Mouse (Mus musculus): ENCODE measurements around the gene Prdm2. TPM values are rescaled to one million over a fixed set of nuclear protein-coding genes. Genes with fewer than 3 reads are reported as not detected.

Prdm2 gene
- polyA plus RNA-seq (2015; fragmentation: Nextera tagmentation; extraction: Ambion mirVana): 2.8 and 3.4 TPM in 2 replicates

GRCm38 (mm10) chr4:143212341-143213174, at the start of gene Prdm2:
TSS of gene Prdm2 (minus strand) at chr4:143212995.
- peak within 1 kb of the TSS; percentile 91 for H3K4me2 ChIP-seq
- no peaks in the 10 kb centered on the region for H3K36me3 ChIP-seq (replicated peaks)
- H3K9me3 ChIP-seq (replicated peaks): no peaks in the 10 kb centered on the region
- peak within 1 kb of the TSS; percentile 85 for H3K9ac ChIP-seq
- peaks cover 19% of the 10 kb centered on the region for H3K4me1 ChIP-seq (replicated peaks)
- H3K27me3 ChIP-seq: no peaks in the 10 kb centered on the region
- 1% methylated on average over 82 of the region's 96 CpGs for WGBS (ENCODE audit: insufficient replicate concordance)
- peak within 1 kb of the TSS; percentile 83 for H3K27ac ChIP-seq (replicated peaks)
- peak within 1 kb of the TSS; percentile 84 for H3K4me3 ChIP-seq (replicated peaks)
- peak; percentile 66 for ATAC-seq (ENCODE audit: insufficient read depth)

- Histone ChIP-seq H3K4me1 (replicated peaks) (peaks cover 11% of the 10 kb centered on the region), H3K9ac (no peak overlapping the region), H3K4me3 (replicated peaks) (no peak overlapping the region), H3K27ac (replicated peaks) (no peak overlapping the region), H3K36me3 (replicated peaks) (no peaks in the 10 kb centered on the region), H3K4me2 (no peak overlapping the region), H3K9me3 (replicated peaks) (no peaks in the 10 kb centered on the region), H3K27me3 (no peaks in the 10 kb centered on the region)
- WGBS (ENCODE audit: insufficient replicate concordance): 24% methylated on average over 8 of the region's 8 CpGs
- no peak for ATAC-seq (ENCODE audit: insufficient read depth)
Observed at GRCm38 (mm10) chr4:143259718-143260349, 47.0 kb upstream of the Prdm2 start.

GRCm38 (mm10) chr4:143258517-143258916, 45.7 kb upstream of the Prdm2 start:
- WGBS (ENCODE audit: insufficient replicate concordance): 31% methylated on average over 19 of the region's 19 CpGs
- H3K27ac ChIP-seq (replicated peaks): no peak overlapping the region
- no peaks in the 10 kb centered on the region for H3K9me3 ChIP-seq (replicated peaks)
- H3K9ac ChIP-seq: no peak overlapping the region
- no peak for ATAC-seq (ENCODE audit: insufficient read depth)
- no peaks in the 10 kb centered on the region for H3K27me3 ChIP-seq
- no peaks in the 10 kb centered on the region for H3K36me3 ChIP-seq (replicated peaks)
- H3K4me1 ChIP-seq (replicated peaks): peaks cover 11% of the 10 kb centered on the region
- H3K4me2 ChIP-seq: peak overlapping the region; percentile 51
- H3K4me3 ChIP-seq (replicated peaks): peak overlapping the region; percentile 27; the same call in 1 of the 2 replicates

- Histone ChIP-seq H3K36me3 (replicated peaks) (no peaks in the 10 kb centered on the region), H3K27ac (replicated peaks) (no peak overlapping the region), H3K4me2 (0 out of 2 replicates have a peak overlapping the region, but pooled peaks have one; percentile 51), H3K27me3 (no peaks in the 10 kb centered on the region), H3K9me3 (replicated peaks) (no peaks in the 10 kb centered on the region), H3K4me3 (replicated peaks) (no peak overlapping the region), H3K4me1 (replicated peaks) (peaks cover 11% of the 10 kb centered on the region), H3K9ac (no peak overlapping the region)
- WGBS (ENCODE audit: insufficient replicate concordance): 25% methylated on average over 6 of the region's 6 CpGs
- no peak for ATAC-seq (ENCODE audit: insufficient read depth)
Observed at GRCm38 (mm10) chr4:143257971-143258370, 45.2 kb upstream of the Prdm2 start.

GRCm38 (mm10) chr4:143255541-143255940, 42.7 kb upstream of the Prdm2 start:
- no peaks in the 10 kb centered on the region for H3K36me3 ChIP-seq (replicated peaks)

GRCm38 (mm10) chr4:143253356-143253755, 40.6 kb upstream of the Prdm2 start:
- 35% methylated on average over 1 of the region's 1 CpGs for WGBS (ENCODE audit: insufficient replicate concordance)
- no peaks in the 10 kb centered on the region for H3K4me1 ChIP-seq (replicated peaks)
- no peak overlapping the region for H3K4me3 ChIP-seq (replicated peaks)
- no peaks in the 10 kb centered on the region for H3K9me3 ChIP-seq (replicated peaks)
- no peaks in the 10 kb centered on the region for H3K36me3 ChIP-seq (replicated peaks)
- H3K27ac ChIP-seq (replicated peaks): no peak overlapping the region
- H3K9ac ChIP-seq: no peak overlapping the region
- no peaks in the 10 kb centered on the region for H3K27me3 ChIP-seq
- H3K4me2 ChIP-seq: no peak overlapping the region
- no peak for ATAC-seq (ENCODE audit: insufficient read depth)

More at GRCm38 (mm10) chr4:143255541-143255940, 42.7 kb upstream of the Prdm2 start:
- no peak overlapping the region for H3K9ac ChIP-seq
- H3K4me3 ChIP-seq (replicated peaks): no peak overlapping the region
- no peak overlapping the region for H3K27ac ChIP-seq (replicated peaks)
- WGBS (ENCODE audit: insufficient replicate concordance): 68% methylated on average over 8 of the region's 8 CpGs
- no peaks in the 10 kb centered on the region for H3K27me3 ChIP-seq
- H3K9me3 ChIP-seq (replicated peaks): no peaks in the 10 kb centered on the region
- peaks cover 6% of the 10 kb centered on the region for H3K4me1 ChIP-seq (replicated peaks)
- H3K4me2 ChIP-seq: no peak overlapping the region
- ATAC-seq (ENCODE audit: insufficient read depth): no peak

- Histone ChIP-seq H3K9ac (no peak overlapping the region), H3K27ac (replicated peaks) (no peak overlapping the region), H3K9me3 (replicated peaks) (no peaks in the 10 kb centered on the region), H3K4me1 (replicated peaks) (no peaks in the 10 kb centered on the region), H3K4me3 (replicated peaks) (no peak overlapping the region), H3K4me2 (no peak overlapping the region), H3K27me3 (no peaks in the 10 kb centered on the region), H3K36me3 (replicated peaks) (no peaks in the 10 kb centered on the region)
- ATAC-seq (ENCODE audit: insufficient read depth): no peak
- WGBS (ENCODE audit: insufficient replicate concordance): 64% methylated on average over 5 of the region's 5 CpGs
Observed at GRCm38 (mm10) chr4:143248050-143248449, 35.3 kb upstream of the Prdm2 start.

GRCm38 (mm10) chr4:143241294-143241693, 28.5 kb upstream of the Prdm2 start:
- H3K9ac ChIP-seq: no peak overlapping the region
- ATAC-seq (ENCODE audit: insufficient read depth): no peak
- H3K4me3 ChIP-seq (replicated peaks): no peak overlapping the region
- no peak overlapping the region for H3K4me2 ChIP-seq
- H3K9me3 ChIP-seq (replicated peaks): no peaks in the 10 kb centered on the region
- no peaks in the 10 kb centered on the region for H3K36me3 ChIP-seq (replicated peaks)
- no peak overlapping the region for H3K27ac ChIP-seq (replicated peaks)
- peaks cover 5% of the 10 kb centered on the region; the same call in 1 of the 2 replicates for H3K4me1 ChIP-seq (replicated peaks)
- H3K27me3 ChIP-seq: no peaks in the 10 kb centered on the region
- 53% methylated on average over 9 of the region's 9 CpGs for WGBS (ENCODE audit: insufficient replicate concordance)

- Histone ChIP-seq H3K9ac (no peak overlapping the region), H3K27me3 (no peaks in the 10 kb centered on the region), H3K4me3 (replicated peaks) (no peak overlapping the region), H3K4me1 (replicated peaks) (peaks cover 5% of the 10 kb centered on the region; the same call in 1 of the 2 replicates), H3K4me2 (no peak overlapping the region), H3K36me3 (replicated peaks) (no peaks in the 10 kb centered on the region), H3K27ac (replicated peaks) (peak overlapping the region; percentile 24; the same call in 1 of the 2 replicates), H3K9me3 (replicated peaks) (peaks cover under 1% of the 10 kb centered on the region; the same call in 1 of the 2 replicates)
- 43% methylated on average over 9 of the region's 9 CpGs for WGBS (ENCODE audit: insufficient replicate concordance)
- peak; percentile 40; the same call in 1 of the 2 replicates for ATAC-seq (ENCODE audit: insufficient read depth)
Observed at GRCm38 (mm10) chr4:143239615-143240201, 26.9 kb upstream of the Prdm2 start.

GRCm38 (mm10) chr4:143239117-143239516, 26.3 kb upstream of the Prdm2 start:
- peak; percentile 34; the same call in 1 of the 2 replicates for ATAC-seq (ENCODE audit: insufficient read depth)
- Histone ChIP-seq H3K27me3 (no peaks in the 10 kb centered on the region), H3K4me2 (no peak overlapping the region), H3K9ac (no peak overlapping the region), H3K27ac (replicated peaks) (peak overlapping the region; percentile 24; the same call in 1 of the 2 replicates), H3K36me3 (replicated peaks) (no peaks in the 10 kb centered on the region), H3K4me1 (replicated peaks) (peaks cover 5% of the 10 kb centered on the region; the same call in 1 of the 2 replicates), H3K9me3 (replicated peaks) (peaks cover 4% of the 10 kb centered on the region; the same call in 1 of the 2 replicates), H3K4me3 (replicated peaks) (no peak overlapping the region)
- WGBS (ENCODE audit: insufficient replicate concordance): 60% methylated on average over 5 of the region's 5 CpGs
